Mouse (Mus musculus): ENCODE results near the gene Synpo2l.
"Not testable (repeated sequence)": the region's sequence is repeated elsewhere in the genome, so short reads cannot be mapped to it uniquely, and the experiment has no call there.

Synpo2l gene

GRCm38 (mm10) chr14:20668154-20668810, at the start of gene Synpo2l:
Gene Synpo2l (minus strand): TSS chr14:20668354.
- DNase-seq (ENCODE audit: extremely low spot score), result no peak

- DNase-seq (ENCODE audit: extremely low spot score), result no peak
Observed at GRCm38 (mm10) chr14:20713832-20714231, 45.7 kb upstream of the Synpo2l start.

- DNase-seq (ENCODE audit: extremely low spot score), result no peak
Observed at GRCm38 (mm10) chr14:20708239-20708638, 40.1 kb upstream of the Synpo2l start.

GRCm38 (mm10) chr14:20707201-20708190, 39.3 kb upstream of the Synpo2l start, which contains the start of gene Zswim8:
Gene Zswim8 (plus strand): TSS chr14:20707552.
- DNase-seq (ENCODE audit: extremely low spot score), result peak; percentile 91

- not testable (repeated sequence) for DNase-seq (ENCODE audit: extremely low spot score)
Observed at GRCm38 (mm10) chr14:20703461-20703860, 35.3 kb upstream of the Synpo2l start.

GRCm38 (mm10) chr14:20702741-20703381, 34.7 kb upstream of the Synpo2l start, which contains the start of gene Chchd1:
Gene Chchd1 (plus strand): TSS chr14:20703006.
- DNase-seq (ENCODE audit: extremely low spot score), result peak; percentile 94

- DNase-seq (ENCODE audit: extremely low spot score), result no peak
Observed at GRCm38 (mm10) chr14:20702096-20702740, 34.1 kb upstream of the Synpo2l start.

- no peak for DNase-seq (ENCODE audit: extremely low spot score)
Observed at GRCm38 (mm10) chr14:20701554-20701953, 33.4 kb upstream of the Synpo2l start.

- DNase-seq (ENCODE audit: extremely low spot score), result no peak
Observed at GRCm38 (mm10) chr14:20700362-20700761, 32.2 kb upstream of the Synpo2l start.

GRCm38 (mm10) chr14:20698515-20698914, 30.4 kb upstream of the Synpo2l start:
- DNase-seq (ENCODE audit: extremely low spot score), result no peak

- peak; percentile 34 for DNase-seq (ENCODE audit: extremely low spot score)
Observed at GRCm38 (mm10) chr14:20696986-20697385, 28.8 kb upstream of the Synpo2l start.

GRCm38 (mm10) chr14:20695761-20696520, 27.8 kb upstream of the Synpo2l start:
- no peak for DNase-seq (ENCODE audit: extremely low spot score)

GRCm38 (mm10) chr14:20694884-20695760, 27.0 kb upstream of the Synpo2l start, which contains the start of gene Fut11:
Gene Fut11 (plus strand): TSS chr14:20694968.
- peak; percentile 87 for DNase-seq (ENCODE audit: extremely low spot score)

- DNase-seq (ENCODE audit: extremely low spot score), result no peak
Observed at GRCm38 (mm10) chr14:20694185-20694883, 26.2 kb upstream of the Synpo2l start.

GRCm38 (mm10) chr14:20693589-20694101, 25.5 kb upstream of the Synpo2l start:
- DNase-seq (ENCODE audit: extremely low spot score), result no peak

GRCm38 (mm10) chr14:20691772-20692171, 23.6 kb upstream of the Synpo2l start:
- DNase-seq (ENCODE audit: extremely low spot score), result no peak

GRCm38 (mm10) chr14:20689009-20689408, 20.9 kb upstream of the Synpo2l start:
- DNase-seq (ENCODE audit: extremely low spot score), result no peak

GRCm38 (mm10) chr14:20686576-20686975, 18.4 kb upstream of the Synpo2l start:
- DNase-seq (ENCODE audit: extremely low spot score), result no peak

GRCm38 (mm10) chr14:20682498-20682897, 14.3 kb upstream of the Synpo2l start:
- DNase-seq (ENCODE audit: extremely low spot score), result no peak

Data from embryo, embryonic 9.5 days (tissue).